Mouse (Mus musculus) hematopoietic stem cell, adult 5-6 weeks (primary cell): Measurements from ENCODE around the gene Vti1b. TPM values are rescaled to one million over a fixed set of nuclear protein-coding genes. Genes with fewer than 3 reads are reported as not detected.

Experiments used
- ATAC-seq, 2 experiments: fragments of 125-278 bp in 1 of 2; replicated peaks in 1 of 2; 2 replicates each; pipeline ENCODE4 v1.8.0; 2016 to 2017; ENCODE audit warnings: inconsistent platforms in 2 of 2, mild to moderate bottlenecking in 2 of 2, moderate number of reproducible peaks in 2 of 2, low read depth in 1 of 2, moderate TSS enrichment in 1 of 2; ENCODE audit not compliant: low FRiP score in 2 of 2, poor library complexity in 2 of 2, severe bottlenecking in 2 of 2, insufficient read depth in 1 of 2, low TSS enrichment in 1 of 2
- total RNA-seq: library from RNA; stranded (forward); fragments of 172-1452, 232-1000 nt; gene quantifications from 2 replicates; pipeline ENCODE4 v1.2.3, GENCODE M21; 2017

Vti1b gene
- total RNA-seq, 1 experiment from 2014 or later, result 180 TPM

DNA sequence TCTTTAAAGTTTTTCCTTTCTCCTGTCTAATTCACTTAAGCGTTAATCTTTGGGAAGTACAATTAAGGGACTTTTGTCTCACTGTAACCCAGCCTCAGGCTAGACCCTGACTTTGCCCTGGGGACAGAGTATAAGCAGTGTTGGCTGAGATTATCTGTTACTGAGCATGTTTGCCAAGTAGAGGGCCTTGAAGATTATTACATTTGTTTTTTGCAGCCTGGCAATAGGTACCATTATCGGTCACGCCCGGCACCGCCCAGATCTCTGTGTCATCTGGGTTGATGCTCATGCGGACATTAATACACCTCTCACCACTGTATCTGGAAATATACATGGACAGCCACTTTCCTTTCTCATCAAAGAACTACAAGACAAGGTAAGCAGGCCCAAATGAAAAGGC, 22.8 kb downstream of the Vti1b start:
- no peak for ATAC-seq

DNA sequence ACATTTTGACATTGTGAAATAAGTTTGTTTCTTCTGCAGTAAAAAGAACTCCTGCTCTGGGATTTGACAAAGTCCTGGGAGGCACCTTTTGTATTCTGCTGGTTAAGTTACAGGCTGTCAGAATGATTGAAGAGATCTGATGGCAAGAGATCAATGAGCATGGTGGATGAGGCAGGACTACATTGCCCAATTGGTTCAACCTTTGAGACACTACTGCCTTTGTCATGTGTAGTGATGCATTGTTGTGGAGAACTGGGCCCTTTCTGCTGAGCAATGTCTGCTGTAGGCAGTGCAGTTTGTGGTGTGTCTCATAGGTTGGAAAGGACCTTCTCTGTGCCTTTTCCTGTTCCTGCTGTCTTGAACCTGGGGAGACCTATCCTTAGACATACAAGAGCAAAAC, 31.1 kb downstream of the Vti1b start:
- ATAC-seq, result no peak

DNA sequence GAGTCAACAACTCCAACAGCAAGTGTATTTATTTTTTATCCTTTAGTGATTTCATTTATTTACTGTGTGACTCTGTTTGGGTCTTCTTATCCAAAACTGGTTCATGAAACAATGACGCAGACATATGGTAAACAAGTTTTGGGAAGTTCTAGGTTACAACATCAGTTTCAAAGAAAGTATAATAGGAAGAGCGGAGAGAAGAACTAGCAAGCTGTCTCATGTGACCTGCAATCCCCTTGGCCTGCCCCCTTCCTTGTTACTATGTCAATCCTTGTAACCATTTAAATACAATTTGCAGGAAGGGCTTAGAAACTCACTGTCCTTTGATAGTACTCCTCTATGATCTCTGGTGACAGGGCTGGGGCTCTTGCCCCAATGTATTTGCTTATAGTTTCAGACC, 31.7 kb downstream of the Vti1b start:
- no peak for ATAC-seq

DNA sequence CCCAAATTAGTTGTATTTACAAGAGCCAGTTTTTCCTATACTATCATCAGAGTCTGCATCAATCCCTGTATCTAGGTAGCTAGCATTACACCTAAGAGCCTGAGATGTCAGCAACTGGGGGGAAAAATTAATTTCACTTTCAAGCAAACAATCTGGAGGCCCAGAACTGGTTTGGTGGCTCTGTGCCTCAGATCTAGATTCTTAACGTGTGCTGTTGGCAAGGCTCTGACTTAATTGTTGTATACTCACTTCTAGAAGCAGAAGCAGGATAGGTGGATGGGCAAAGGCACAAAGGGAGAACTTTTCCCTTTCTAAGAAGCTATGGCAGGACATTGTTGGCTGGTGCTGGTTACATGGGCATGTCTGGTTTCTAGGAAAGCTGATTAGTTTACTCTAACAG, 33.0 kb downstream of the Vti1b start:
- no peak for ATAC-seq

DNA sequence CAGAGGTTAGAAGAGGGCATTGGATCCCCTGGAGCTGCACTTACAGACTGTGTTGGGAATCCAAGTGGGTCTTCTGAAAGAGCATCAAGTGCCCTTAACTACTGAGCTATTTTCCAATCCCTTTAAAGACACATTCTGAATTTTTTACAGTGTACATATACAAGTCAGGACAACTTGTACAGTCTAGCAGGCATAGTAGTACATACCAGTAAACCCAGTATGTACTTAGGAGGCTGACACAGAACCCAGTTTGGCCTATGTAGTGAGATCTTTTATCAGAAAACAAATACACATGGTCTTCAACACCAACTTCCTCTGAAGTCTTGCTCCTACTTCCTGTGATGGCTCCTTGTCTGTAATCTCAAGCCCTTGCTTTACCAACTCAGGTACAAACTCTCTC, 33.5 kb downstream of the Vti1b start:
- no peak for ATAC-seq

DNA sequence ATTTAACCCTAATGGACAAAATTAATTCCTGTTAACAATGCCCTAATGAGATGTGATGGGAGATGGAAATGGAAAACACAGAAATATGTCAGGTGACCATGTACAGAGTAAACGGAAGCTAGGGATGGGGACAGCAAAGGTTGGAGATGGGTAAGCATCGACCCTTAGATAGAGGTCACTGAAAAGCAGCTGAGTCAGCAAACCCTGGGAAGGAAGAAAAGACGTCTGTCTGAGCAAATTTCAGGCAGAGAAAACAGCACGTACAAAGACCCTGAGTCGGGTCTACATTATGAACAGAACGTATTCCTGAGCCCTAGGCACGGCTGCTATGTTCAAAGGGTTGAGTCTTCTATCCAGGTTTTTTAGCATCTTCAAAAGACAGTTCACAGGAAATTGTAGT, 35.5 kb downstream of the Vti1b start:
- no peak for ATAC-seq

DNA sequence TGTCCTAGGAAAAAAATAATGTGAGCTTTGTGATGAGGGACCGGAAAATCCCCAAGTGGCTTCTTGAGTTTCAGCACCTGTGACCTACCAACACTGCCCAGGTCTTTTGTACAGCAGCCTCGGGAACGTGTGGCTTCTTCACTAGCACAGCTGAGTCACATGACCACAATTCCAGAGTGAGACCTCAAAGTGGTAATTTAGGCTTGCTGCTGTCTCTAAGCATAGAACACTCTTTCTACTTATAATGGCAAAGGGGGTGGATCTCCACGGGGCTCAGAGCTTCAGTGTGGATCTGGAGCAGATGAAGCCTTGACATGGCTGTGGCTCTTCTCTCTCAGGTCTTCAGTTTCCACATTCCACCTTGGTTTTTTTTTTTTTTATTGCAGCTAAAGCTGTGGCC, 37.4 kb downstream of the Vti1b start:
- no peak for ATAC-seq

DNA sequence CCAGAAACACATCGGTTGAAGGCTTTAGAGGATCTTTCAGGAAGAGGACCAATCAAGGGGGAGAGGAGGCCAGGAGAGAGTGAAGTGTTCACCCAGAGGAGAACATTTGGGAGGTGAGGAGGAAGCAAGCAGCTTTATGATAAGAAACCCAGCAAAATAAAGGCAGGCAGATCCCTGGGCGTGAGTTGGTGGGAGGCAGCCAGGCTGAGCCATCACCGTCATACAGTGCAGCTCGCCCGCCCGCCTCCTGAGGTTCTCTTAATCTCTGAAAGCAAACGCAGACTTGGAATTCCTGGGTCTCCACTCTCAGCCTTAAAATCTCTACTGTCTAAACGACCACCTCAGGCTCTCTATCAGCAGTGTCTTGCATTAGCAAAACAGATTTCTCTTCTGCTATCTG, 37.8 kb downstream of the Vti1b start:
- ATAC-seq, result no peak

DNA sequence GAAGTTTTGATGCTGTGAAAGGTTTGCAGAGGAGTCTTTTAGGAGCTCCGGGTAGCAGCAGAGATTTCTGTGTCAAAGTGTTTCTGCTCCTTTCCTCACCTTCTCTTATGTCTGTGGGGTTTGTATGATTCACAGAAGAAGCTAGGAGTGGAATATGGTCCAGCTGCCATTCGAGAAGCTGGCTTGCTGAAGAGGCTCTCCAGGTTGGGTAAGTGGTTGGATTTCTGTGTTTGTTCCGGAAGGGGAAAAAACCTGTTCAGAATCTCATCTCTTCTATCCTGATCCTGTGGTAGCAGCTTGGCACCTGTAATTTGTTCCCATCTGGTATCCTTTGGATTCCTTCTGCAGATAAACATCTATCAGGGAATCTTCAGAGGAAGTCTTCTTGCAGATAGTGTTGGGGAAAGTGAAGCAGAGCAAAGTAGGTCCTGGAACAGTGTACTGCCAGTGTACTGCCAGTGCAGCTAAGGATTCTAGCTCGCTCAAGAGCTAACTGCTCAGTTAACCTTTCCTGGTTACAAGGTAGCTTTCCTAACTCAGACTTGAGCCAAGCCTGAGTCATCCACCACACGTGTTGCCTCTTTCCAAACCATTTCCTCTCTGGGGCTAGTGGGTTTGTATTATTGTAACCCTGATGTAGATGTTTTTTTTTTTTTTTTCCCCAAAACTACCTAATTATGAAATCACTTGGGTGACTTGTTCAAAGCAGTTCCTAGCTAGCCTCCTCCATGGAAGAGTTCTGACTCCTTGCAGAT, 40.6 kb downstream of the Vti1b start:
- peak; percentile 53 to 84 for ATAC-seq

DNA sequence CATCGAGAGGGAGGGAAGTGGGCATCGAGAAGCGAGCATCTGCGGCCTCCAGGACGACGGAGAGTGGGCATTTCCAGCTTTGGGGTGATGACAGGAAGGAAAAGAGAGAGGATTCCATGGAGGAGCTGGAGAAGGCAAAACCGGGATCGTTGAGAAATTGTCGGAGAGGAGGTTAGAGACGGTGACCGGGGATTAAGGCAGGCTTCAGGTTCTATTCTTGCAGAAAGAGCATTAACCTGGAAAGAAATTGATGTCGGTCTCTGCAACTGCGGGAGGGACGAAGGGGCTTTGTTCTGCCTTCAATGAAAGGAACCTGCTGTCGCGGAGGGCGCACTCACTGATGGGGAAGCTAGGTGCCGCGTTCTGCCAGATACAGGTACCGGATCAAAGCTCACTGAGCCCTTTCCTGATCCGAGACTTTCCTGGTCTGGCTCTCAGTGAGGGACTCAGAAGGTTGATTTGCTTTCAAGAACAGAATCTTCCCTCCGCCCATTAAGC, 41.2 kb downstream of the Vti1b start:
- no peak for ATAC-seq

DNA sequence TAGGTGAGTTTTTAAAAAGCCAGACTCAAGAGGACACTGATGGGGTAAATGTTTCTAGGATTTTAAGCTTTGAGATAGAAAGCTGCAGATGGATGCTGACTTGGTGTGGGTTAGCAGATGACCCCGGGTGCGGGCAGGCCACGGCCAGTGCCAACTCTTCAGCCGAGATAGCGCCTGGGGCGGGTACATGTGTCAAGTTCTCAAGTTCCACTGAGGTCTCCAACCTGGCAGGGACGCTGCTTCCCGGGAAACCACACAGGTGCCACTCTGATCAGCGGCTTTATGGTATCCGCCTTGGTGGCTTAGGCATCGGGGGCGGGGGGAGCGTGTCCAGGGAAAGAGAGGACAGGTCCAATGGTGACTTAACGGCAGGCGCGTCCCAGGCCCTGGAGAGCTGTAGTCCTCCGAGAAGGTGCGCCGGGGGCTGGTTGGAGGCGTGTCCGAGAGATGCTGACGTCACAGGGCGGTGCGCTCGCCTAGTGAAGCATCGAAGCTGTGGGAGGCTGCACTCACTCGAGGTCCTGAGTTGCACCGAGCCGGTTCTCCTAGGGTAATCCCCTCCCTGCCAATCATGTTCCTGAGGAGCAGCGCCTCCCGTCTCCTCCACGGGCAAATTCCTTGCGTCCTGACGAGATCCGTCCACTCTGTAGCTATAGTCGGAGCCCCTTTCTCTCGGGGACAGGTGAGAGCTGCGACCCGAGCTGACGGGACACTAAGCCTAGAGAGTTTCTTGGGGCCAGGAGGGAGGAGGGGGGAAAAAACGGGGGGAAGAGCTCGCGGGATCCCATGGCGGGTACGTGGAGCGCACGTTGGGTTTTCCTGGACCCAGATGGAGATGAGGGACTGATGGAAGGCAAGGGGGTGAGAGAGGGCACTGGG, 41.9 kb downstream of the Vti1b start, which contains the start of gene Arg2:
Gene Arg2 (plus strand): TSS at position 479 of the 879 bp plus-strand sequence.
- peak; percentile 92 to 97 for ATAC-seq

DNA sequence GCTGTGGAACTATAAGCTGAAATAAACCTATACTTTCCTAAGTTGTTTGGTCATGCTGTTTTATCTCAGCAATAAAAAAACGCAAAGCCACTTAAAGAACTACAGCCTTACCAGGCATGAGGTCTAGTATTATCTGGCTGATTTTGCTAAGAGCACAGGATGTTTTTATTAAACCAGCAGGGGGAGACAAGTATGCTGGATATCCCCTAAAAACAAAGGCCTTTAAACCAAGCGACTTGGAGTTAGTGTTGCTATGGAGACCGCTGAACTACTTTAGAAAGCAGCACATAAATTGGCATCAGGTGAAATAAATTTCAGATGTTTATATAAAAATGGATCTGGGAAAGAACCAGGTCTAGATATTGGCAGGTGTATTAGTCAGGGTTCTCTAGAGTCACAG, 49.6 kb downstream of the Vti1b start:
- ATAC-seq, result peak; percentile 46 to 53; a peak in 2 of 4 replicates

DNA sequence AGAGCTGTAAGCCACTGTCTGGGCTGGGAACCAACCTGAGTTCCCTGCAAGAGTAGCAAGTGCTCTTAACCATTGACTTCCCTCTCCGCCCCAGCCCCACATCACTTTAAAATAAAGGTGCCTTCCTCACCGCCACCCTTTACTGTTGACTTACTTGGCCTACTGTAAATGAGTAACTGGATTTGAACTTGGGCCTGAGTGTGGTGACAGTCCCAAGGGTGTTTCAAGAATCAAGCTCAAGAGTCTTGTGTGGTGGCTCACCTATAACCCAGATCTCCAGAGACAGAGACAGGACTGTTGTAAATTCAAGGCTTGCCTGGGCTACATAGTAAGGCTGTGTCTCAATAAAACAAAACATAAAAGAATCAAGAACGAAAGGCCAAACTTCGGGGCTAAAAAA, 53.5 kb downstream of the Vti1b start:
- no peak for ATAC-seq

Other genes starting within 250 kb of the Vti1b start
- 21.8 and 27.7 TPM in 2 replicates for gene Tmem229b, start 165.0 kb downstream of the Vti1b start, total RNA-seq
- 0.13 and 0.60 TPM in 2 replicates for gene Plekhh1, start 143.5 kb downstream of the Vti1b start, total RNA-seq
- 17.8 and 23.3 TPM in 2 replicates for gene Pigh, start 83.0 kb downstream of the Vti1b start, total RNA-seq
- gene Arg2, start 41.9 kb downstream of the Vti1b start, total RNA-seq, result 0.99 and 1.6 TPM in 2 replicates
- 26.4 and 33.0 TPM in 2 replicates for gene Rdh11, start 19.6 kb upstream of the Vti1b start, total RNA-seq
- 15.8 and 17.6 TPM in 2 replicates for gene Rdh12, start 36.2 kb upstream of the Vti1b start, total RNA-seq
- 15.5 and 21.1 TPM in 2 replicates for gene Zfyve26, start 123.6 kb upstream of the Vti1b start, total RNA-seq
- gene Rad51b, start 124.6 kb upstream of the Vti1b start, total RNA-seq, result 12.7 and 13.3 TPM in 2 replicates